Mouse (Mus musculus): ENCODE data around the gene Alkbh6.

GRCm38 (mm10) chr7:30306083-30306779 is 2.3 kb upstream of the Alkbh6 start:
- TF ChIP-seq CTCF (IDR thresholded peaks at IDR 0.05; ENCODE audit: low read depth, low read length) = peak; percentile 46; the same call in 1 of the 2 replicates
- no peak for TF ChIP-seq POLR2A (IDR thresholded peaks at IDR 0.05; ENCODE audit: extremely low read depth, insufficient read depth, low read length)
